In the genomic region with DNA sequence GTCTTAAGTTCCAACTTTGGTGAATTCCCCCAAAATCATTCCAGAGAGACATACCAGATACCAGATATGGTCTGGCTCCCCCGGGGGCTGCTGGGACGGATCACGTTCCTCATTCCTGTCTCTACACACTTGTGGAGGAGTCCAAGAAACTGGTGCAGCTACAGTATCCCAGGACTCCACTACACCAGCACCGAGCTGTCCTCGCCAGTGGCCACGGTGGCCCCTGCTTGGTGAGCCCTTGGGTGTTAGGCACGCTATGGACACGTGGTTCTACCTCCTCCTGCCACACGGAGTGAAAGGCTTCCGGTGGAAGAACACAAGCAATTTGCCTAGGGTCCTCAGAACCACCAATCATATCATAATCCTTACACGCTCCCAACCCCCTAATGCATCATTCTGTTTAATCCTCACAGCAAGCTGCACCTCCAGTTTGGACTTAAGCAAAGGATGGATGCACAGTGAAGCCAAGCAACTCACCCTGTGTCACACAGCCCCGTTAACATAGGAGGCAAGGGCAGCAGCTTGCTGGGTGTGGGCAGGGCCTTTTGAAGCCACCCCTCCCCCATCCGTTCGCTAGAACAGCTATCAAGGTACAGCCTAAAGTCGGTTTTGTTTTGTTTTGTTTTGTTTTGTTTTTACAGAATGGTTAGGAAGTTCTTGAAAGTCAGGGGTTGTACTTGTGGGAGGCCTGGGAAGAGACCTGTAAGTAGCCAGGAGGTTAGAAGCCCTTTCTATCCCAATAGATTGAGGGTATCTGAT, we compare ENCODE assay signal across 8 mouse cellular contexts. TPM values are rescaled to one million over a fixed set of nuclear protein-coding genes. Genes with fewer than 3 reads are reported as not detected.
A peak's percentile ranks its signal among the peaks of the same experiment; 100 is the strongest.
DNase-seq lines count a peak whose midpoint lies in the region; ATAC-seq and TF ChIP-seq lines count a peak whose summit lies in the region.

No protein-coding gene starts in this region.

- no peak overlapping the region for H3K9ac ChIP-seq in lung, postnatal 0 days (replicated peaks; ENCODE audit: low read depth)
- H3K9ac ChIP-seq in forebrain, embryonic 12.5 days, result no peak overlapping the region
- peak overlapping the region; percentile 42; the same call in 1 of the 2 replicates for H3K9ac ChIP-seq in limb, embryonic 12.5 days (replicated peaks)

- no peaks in the 10 kb centered on the region for H3K36me3 ChIP-seq in lung, postnatal 0 days (ENCODE audit: insufficient read depth, low read length)
- no peaks in the 10 kb centered on the region for H3K36me3 ChIP-seq in forebrain, embryonic 12.5 days (replicated peaks)
- H3K36me3 ChIP-seq in limb, embryonic 12.5 days, result peaks cover 3% of the 10 kb centered on the region; the same call in 1 of the 2 replicates

- H3K4me3 ChIP-seq in lung, postnatal 0 days (ENCODE audit: low read depth, low read length), result peak overlapping the region; percentile 28; the same call in 1 of the 2 replicates
- peak overlapping the region; percentile 29 for H3K4me3 ChIP-seq in forebrain, embryonic 12.5 days (replicated peaks)
- peak overlapping the region; percentile 30 for H3K4me3 ChIP-seq in limb, embryonic 12.5 days (replicated peaks)

- no peak for TF ChIP-seq CTCF in lung, postnatal 0 days (IDR thresholded peaks at IDR 0.05)

- WGBS in lung, postnatal 0 days, result 35% methylated on average over 15 of the region's 15 CpGs
- 32% methylated on average over 15 of the region's 15 CpGs for WGBS in forebrain, embryonic 12.5 days
- 24% methylated on average over 15 of the region's 15 CpGs for WGBS in limb, embryonic 12.5 days

- H3K4me2 ChIP-seq in lung, postnatal 0 days (replicated peaks; ENCODE audit: low read depth, low read length), result peak overlapping the region; percentile 55
- peak overlapping the region; percentile 57 for H3K4me2 ChIP-seq in forebrain, embryonic 12.5 days
- H3K4me2 ChIP-seq in limb, embryonic 12.5 days, result peak overlapping the region; percentile 59

- H3K4me1 ChIP-seq in lung, postnatal 0 days (ENCODE audit: insufficient read depth, low read depth, low read length), result no peaks in the 10 kb centered on the region; the same call in 1 of the 2 replicates
- H3K4me1 ChIP-seq in forebrain, embryonic 12.5 days, result peaks cover 57% of the 10 kb centered on the region
- H3K4me1 ChIP-seq in limb, embryonic 12.5 days (replicated peaks), result peaks cover 87% of the 10 kb centered on the region

- ATAC-seq in lung, postnatal 0 days, result peak; percentile 29; the same call in 1 of the 2 replicates
- ATAC-seq in forebrain, embryonic 12.5 days (ENCODE audit: low FRiP score), result 0 out of 2 replicates have a peak, but pooled peaks have one; percentile 8
- ATAC-seq in limb, embryonic 12.5 days (ENCODE audit: insufficient number of reproducible peaks, insufficient read depth, low FRiP score, low TSS enrichment, low read depth), result no peak

- no peak overlapping the region for H3K27ac ChIP-seq in lung, postnatal 0 days (ENCODE audit: low read length)
- H3K27ac ChIP-seq in forebrain, embryonic 12.5 days, result peak overlapping the region; percentile 63; the same call in 1 of the 2 replicates
- peak overlapping the region; percentile 99 for H3K27ac ChIP-seq in limb, embryonic 12.5 days

- no peaks in the 10 kb centered on the region for H3K27me3 ChIP-seq in lung, postnatal 0 days (replicated peaks; ENCODE audit: insufficient read depth, low read length)
- peaks cover 24% of the 10 kb centered on the region for H3K27me3 ChIP-seq in forebrain, embryonic 12.5 days
- no peaks in the 10 kb centered on the region for H3K27me3 ChIP-seq in limb, embryonic 12.5 days

- TF ChIP-seq EP300 in lung, postnatal 0 days (IDR thresholded peaks at IDR 0.05), result no peak

- no peaks in the 10 kb centered on the region for H3K9me3 ChIP-seq in lung, postnatal 0 days (ENCODE audit: low read length)
- no peaks in the 10 kb centered on the region for H3K9me3 ChIP-seq in forebrain, embryonic 12.5 days
- H3K9me3 ChIP-seq in limb, embryonic 12.5 days, result no peaks in the 10 kb centered on the region

- no peak for DNase-seq in lung, postnatal 0 days (ENCODE audit: low spot score)
- DNase-seq in lung, postnatal 36 days, result no peak
- peak; percentile 49 for DNase-seq in retina, postnatal 1 day
- no peak for DNase-seq in frontal cortex, postnatal 25 days (ENCODE audit: low spot score in 2 of 2)
- no peak for DNase-seq in frontal cortex, postnatal 14 days (ENCODE audit: low spot score in 2 of 2)
- DNase-seq in ovary, adult 18-20 months (ENCODE audit: low spot score), result no peak

RNA-seq across cellular contexts. Expression of gene Wfikkn2, which starts 2.2 kb away (rescaled TPM):
- 0.46 and 0.60 TPM in 2 replicates for polyA plus RNA-seq in lung, postnatal 0 days (2015; fragmentation: Nextera tagmentation; extraction: Ambion mirVana)
- 4.4 and 5.1 TPM in 2 replicates for polyA plus RNA-seq in forebrain, embryonic 12.5 days (2016; fragmentation: Nextera tagmentation; extraction: Ambion mirVana)
- polyA plus RNA-seq in limb, embryonic 12.5 days (2016; fragmentation: Nextera tagmentation; extraction: Ambion mirVana), result 20.6 and 22.6 TPM in 2 replicates

RNA-seq across cellular contexts. Expression of gene Tob1, which starts 32.3 kb away (rescaled TPM):
- 43.9 and 46.0 TPM in 2 replicates for polyA plus RNA-seq in lung, postnatal 0 days (2015; fragmentation: Nextera tagmentation; extraction: Ambion mirVana)
- polyA plus RNA-seq in forebrain, embryonic 12.5 days (2016; fragmentation: Nextera tagmentation; extraction: Ambion mirVana), result 42.6 and 43.1 TPM in 2 replicates
- polyA plus RNA-seq in limb, embryonic 12.5 days (2016; fragmentation: Nextera tagmentation; extraction: Ambion mirVana), result 36.8 and 37.1 TPM in 2 replicates

RNA-seq across cellular contexts. Expression of gene Gm21885, which starts 38.1 kb away (rescaled TPM):
- polyA plus RNA-seq in lung, postnatal 0 days (2015; fragmentation: Nextera tagmentation; extraction: Ambion mirVana), result not detected in 2 replicates
- 0.27 TPM in 1 of 2 replicates, not detected in the other for polyA plus RNA-seq in forebrain, embryonic 12.5 days (2016; fragmentation: Nextera tagmentation; extraction: Ambion mirVana)
- polyA plus RNA-seq in limb, embryonic 12.5 days (2016; fragmentation: Nextera tagmentation; extraction: Ambion mirVana), result not detected in 2 replicates
